Mouse (Mus musculus) hindbrain, postnatal 0 days (tissue): ENCODE measurements around the gene Mrto4. TPM values are rescaled to one million over a fixed set of nuclear protein-coding genes. Genes with fewer than 3 reads are reported as not detected.

Experiments used
- ATAC-seq: fragments of 200-750 bp; cut with Nextera tagmentation; 2 replicates; pipeline ENCODE4 v1.8.0; 2017; ENCODE audit warnings: mild to moderate bottlenecking, moderate TSS enrichment, moderate library complexity
- DNase-seq: peaks from one replicate; pipeline ENCODE4 v3.0.0-alpha.2; 2015; ENCODE audit warnings: low spot score
- H3K27ac ChIP-seq: fragments of 300-500 bp; sonication (generic); 2 replicates; pipeline ENCODE4 v1.5.1; 2014; ENCODE audit warnings: mild to moderate bottlenecking
- H3K27me3 ChIP-seq: fragments of 300-500 bp; sonication (generic); 2 replicates; pipeline ENCODE4 v1.6.1; 2014; ENCODE audit warnings: low read length, mixed read lengths; ENCODE audit not compliant: insufficient read depth
- H3K36me3 ChIP-seq: fragments of 300-500 bp; sonication (generic); 2 replicates; pipeline ENCODE4 v1.6.1; 2014; ENCODE audit warnings: low read length, mixed read lengths; ENCODE audit not compliant: insufficient read depth
- H3K4me1 ChIP-seq: fragments of 300-500 bp; sonication (generic); 2 replicates; pipeline ENCODE4 v1.6.1; 2014; ENCODE audit warnings: antibody characterized with exemption, low read length, mixed read lengths; ENCODE audit not compliant: insufficient read depth
- H3K4me2 ChIP-seq: fragments of 300-500 bp; sonication (generic); 2 replicates; pipeline ENCODE4 v1.6.1; 2014; ENCODE audit warnings: low read depth, mild to moderate bottlenecking, low read length, moderate library complexity, mixed read lengths
- H3K4me3 ChIP-seq: fragments of 300-500 bp; sonication (generic); 2 replicates; pipeline ENCODE4 v1.5.1; 2014; ENCODE audit warnings: low read length
- H3K9ac ChIP-seq: fragments of 300-500 bp; sonication (generic); replicated peaks from 2 replicates; pipeline ENCODE4 v1.6.1; 2014; ENCODE audit warnings: mild to moderate bottlenecking, low read length, moderate library complexity, mixed read lengths
- H3K9me3 ChIP-seq: fragments of 300-500 bp; sonication (generic); 2 replicates; pipeline ENCODE4 v1.6.1; 2016; ENCODE audit warnings: low read length, mixed read lengths
- CTCF ChIP-seq: IDR thresholded peaks from 2 replicates; pipeline ENCODE4 v1.5.1; 2016; ENCODE audit warnings: antibody characterized with exemption, control low read depth, low read depth
- WGBS: fragments of 180-500 bp; shearing (Covaris S2); extraction: QIAGEN DNeasy Blood & Tissue Kit; methylation state at CpG from one replicate; pipeline ENCODE4 v1.1.7; 2014; 5-methylcytosine and 5-hydroxymethylcytosine counted together
- polyA plus RNA-seq: library from polyadenylated mRNA; unstranded; fragments of >200 nt; fragmentation: Nextera tagmentation; extraction: Ambion mirVana; gene quantifications from 2 replicates; pipeline ENCODE4 v1.2.1, GENCODE M21; 2015
- total RNA-seq: library from RNA; depleted of rRNA; stranded (reverse); fragments of >200 nt; gene quantifications from 2 replicates; pipeline ENCODE4 v1.2.3, GENCODE M21; 2014

The Mrto4 gene
- total and polyA plus RNA-seq, 2 experiments from 2014 or later = 23.7 to 77.3 TPM

DNA sequence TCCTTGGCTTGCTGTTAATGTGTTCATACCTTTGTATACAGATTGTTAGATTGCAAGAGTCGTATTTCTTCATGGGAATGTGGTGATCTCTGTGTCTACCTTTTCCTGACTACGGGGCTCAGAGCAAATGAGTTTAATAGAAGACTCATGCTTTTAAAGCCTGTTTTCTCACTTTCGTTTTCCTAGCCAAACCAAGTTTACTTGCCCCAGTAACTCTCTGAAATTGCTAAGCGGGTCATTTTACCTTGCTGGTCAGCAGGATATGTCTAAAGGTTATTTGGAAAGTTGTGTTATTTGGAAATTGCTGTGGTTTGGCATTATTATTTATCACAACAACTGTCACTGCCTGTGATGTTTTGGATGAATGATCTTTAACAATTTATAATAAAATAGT, 29.1 kb upstream of the Mrto4 start:
- ATAC-seq (no peak), DNase-seq (no peak)
- no peak for TF ChIP-seq CTCF
- 49% methylated on average over 4 of the region's 4 CpGs for WGBS
- Histone ChIP-seq H3K27ac (0 out of 2 replicates have a peak overlapping the region, but pooled peaks have one; percentile 80), H3K4me3 (peak overlapping the region; percentile 93), H3K9ac (peak overlapping the region; percentile 82), H3K4me1 (peaks cover 10% of the 10 kb centered on the region), H3K27me3 (no peaks in the 10 kb centered on the region), H3K4me2 (peak overlapping the region; percentile 98), H3K36me3 (peaks cover 15% of the 10 kb centered on the region; the same call in 1 of the 2 replicates), H3K9me3 (no peaks in the 10 kb centered on the region)

DNA sequence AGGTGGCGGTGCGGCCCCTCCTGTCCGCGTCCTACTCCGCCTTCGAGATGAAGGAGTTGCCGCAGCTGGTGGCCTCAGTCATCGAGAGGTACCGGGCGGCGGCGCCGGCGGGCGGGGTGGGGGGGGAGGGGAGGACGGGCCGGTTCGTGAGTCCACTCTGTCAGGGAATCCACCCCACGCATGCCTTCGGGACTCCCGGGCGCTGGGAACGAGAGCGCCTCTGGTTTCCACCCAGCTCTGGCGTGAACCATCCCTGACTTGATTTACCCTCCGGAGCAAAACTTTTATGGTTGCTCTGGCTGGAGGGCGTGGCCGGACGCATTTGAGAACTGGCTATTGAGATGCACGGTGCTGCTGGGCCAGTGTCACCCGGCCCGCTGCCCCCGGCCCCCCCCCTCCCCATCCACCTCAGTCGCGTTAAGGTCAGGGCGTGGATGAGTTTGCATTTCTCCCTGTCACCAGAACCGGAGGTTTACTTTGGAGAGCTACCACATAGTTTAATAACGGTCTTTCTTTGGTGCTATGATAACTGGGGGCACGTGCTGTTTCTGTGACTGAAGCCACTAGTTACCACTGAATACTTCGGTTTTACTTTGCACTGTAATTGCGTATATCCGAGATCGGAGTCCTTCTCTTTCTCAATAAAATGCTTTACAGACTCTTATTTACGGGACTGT, 28.5 kb upstream of the Mrto4 start:
- 4% methylated on average over 41 of the region's 44 CpGs for WGBS
- no peak; the same call in 1 of the 2 replicates for ATAC-seq
- Histone ChIP-seq H3K36me3 (peaks cover 15% of the 10 kb centered on the region; the same call in 1 of the 2 replicates), H3K27me3 (no peaks in the 10 kb centered on the region), H3K4me3 (peak overlapping the region; percentile 93), H3K27ac (peak overlapping the region; percentile 80), H3K9me3 (no peaks in the 10 kb centered on the region), H3K4me2 (peak overlapping the region; percentile 98), H3K4me1 (peaks cover 10% of the 10 kb centered on the region), H3K9ac (peak overlapping the region; percentile 82)
- TF ChIP-seq CTCF = no peak
- DNase-seq = peak; percentile 15

- 1% methylated on average over 51 of the region's 54 CpGs for WGBS
- H3K4me3 ChIP-seq = peak overlapping the region; percentile 93
- DNase-seq = peak; percentile 100
- H3K36me3 ChIP-seq = peaks cover 17% of the 10 kb centered on the region
- TF ChIP-seq CTCF = no peak
- peak overlapping the region; percentile 85 for H3K27ac ChIP-seq
- peaks cover 10% of the 10 kb centered on the region for H3K4me1 ChIP-seq
- H3K9ac ChIP-seq = peak overlapping the region; percentile 82
- no peaks in the 10 kb centered on the region for H3K9me3 ChIP-seq
- H3K4me2 ChIP-seq = peak overlapping the region; percentile 98
- ATAC-seq = peak; percentile 99
- no peaks in the 10 kb centered on the region for H3K27me3 ChIP-seq
These were observed 27.9 kb upstream of the Mrto4 start for GRCm38 (mm10) chr4:139380207-139380748.

DNA sequence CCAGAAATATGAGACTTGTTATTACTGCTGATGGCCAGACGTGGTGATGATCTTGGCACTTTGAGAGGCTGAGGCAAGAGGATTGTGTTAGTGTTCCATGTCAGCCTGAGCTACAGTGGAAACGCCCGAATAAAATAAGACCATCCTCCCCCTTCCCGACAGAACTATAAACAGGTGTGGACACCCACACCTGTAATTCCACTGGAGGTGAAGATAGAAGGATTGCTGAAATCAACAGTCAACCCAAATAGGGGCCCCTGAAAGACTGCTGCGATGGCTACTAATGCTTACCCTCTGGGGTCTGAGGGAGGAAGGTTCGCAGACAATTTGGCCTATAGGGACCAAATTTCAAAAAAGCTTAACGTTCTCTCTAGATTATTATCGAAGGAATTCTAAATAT, 27.3 kb upstream of the Mrto4 start:
- H3K27ac ChIP-seq = peak overlapping the region; percentile 85
- H3K4me3 ChIP-seq = peak overlapping the region; percentile 93
- no peaks in the 10 kb centered on the region for H3K27me3 ChIP-seq
- no peaks in the 10 kb centered on the region for H3K9me3 ChIP-seq
- TF ChIP-seq CTCF = no peak; the same call in 1 of the 2 replicates
- DNase-seq = no peak
- peak overlapping the region; percentile 58 for H3K4me2 ChIP-seq
- ATAC-seq = no peak
- H3K4me1 ChIP-seq = peaks cover 10% of the 10 kb centered on the region
- H3K9ac ChIP-seq = peak overlapping the region; percentile 82
- H3K36me3 ChIP-seq = peaks cover 22% of the 10 kb centered on the region
- 15% methylated on average over 8 of the region's 8 CpGs for WGBS

DNA sequence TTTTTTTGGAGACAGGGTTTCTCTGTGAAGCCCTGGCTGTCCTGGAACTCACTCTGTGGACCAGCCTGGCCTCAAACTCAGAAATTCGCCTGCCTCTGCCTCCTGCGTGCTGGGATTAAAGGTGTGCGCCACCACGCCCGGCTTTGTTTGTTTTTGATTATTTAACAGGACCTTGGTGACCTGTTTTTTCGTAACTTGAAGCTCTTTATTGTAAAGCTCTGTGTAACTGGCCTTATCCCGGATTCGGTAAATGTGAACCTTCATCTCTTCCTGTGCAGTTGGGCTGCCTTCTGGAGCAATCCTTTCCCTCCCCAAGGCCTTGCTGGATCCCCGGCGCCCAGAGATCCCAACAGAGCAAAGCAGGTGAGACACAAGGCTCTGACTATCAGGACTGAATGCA, 21.2 kb upstream of the Mrto4 start:
- DNase-seq (no peak), ATAC-seq (no peak)
- H3K9me3 ChIP-seq = no peaks in the 10 kb centered on the region
- H3K36me3 ChIP-seq = peaks cover 79% of the 10 kb centered on the region
- H3K4me1 ChIP-seq = no peaks in the 10 kb centered on the region
- TF ChIP-seq CTCF = no peak
- no peak overlapping the region for H3K4me3 ChIP-seq
- H3K4me2 ChIP-seq = no peak overlapping the region
- no peak overlapping the region for H3K27ac ChIP-seq
- H3K27me3 ChIP-seq = no peaks in the 10 kb centered on the region
- H3K9ac ChIP-seq = no peak overlapping the region
- 95% methylated on average over 10 of the region's 10 CpGs for WGBS

DNA sequence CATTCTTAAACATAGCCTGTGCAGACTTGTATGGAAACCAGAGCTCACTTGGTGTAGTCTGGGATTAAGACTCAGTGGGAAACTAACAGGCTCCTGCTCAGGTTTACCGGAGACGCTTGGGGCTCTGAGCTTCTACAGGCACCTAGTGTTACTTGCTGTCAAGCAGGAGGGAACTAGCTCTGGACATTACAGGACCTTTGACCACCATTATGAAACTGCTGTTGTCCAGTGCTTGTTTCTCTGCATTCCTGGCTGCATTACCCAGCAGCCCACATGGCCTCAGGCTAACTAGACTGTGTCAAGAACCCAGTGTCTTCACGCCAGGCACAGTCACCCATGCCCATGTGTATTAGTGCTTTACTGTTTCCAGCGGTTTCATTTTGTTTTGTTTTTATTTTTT, 20.8 kb upstream of the Mrto4 start:
- 93% methylated on average over 4 of the region's 4 CpGs for WGBS
- no peak overlapping the region for H3K4me3 ChIP-seq
- no peak for TF ChIP-seq CTCF
- no peaks in the 10 kb centered on the region for H3K9me3 ChIP-seq
- peaks cover 83% of the 10 kb centered on the region for H3K36me3 ChIP-seq
- H3K4me1 ChIP-seq = no peaks in the 10 kb centered on the region
- ATAC-seq = no peak
- no peak overlapping the region for H3K4me2 ChIP-seq
- H3K27ac ChIP-seq = no peak overlapping the region
- H3K9ac ChIP-seq = no peak overlapping the region
- no peaks in the 10 kb centered on the region for H3K27me3 ChIP-seq
- no peak for DNase-seq

- 97% methylated on average over 5 of the region's 5 CpGs for WGBS
- peaks cover 93% of the 10 kb centered on the region for H3K36me3 ChIP-seq
- no peak overlapping the region for H3K4me2 ChIP-seq
- H3K27ac ChIP-seq = no peak overlapping the region
- no peaks in the 10 kb centered on the region for H3K4me1 ChIP-seq
- H3K9me3 ChIP-seq = no peaks in the 10 kb centered on the region
- no peak overlapping the region for H3K4me3 ChIP-seq
- no peak for TF ChIP-seq CTCF
- no peak overlapping the region for H3K9ac ChIP-seq
- no peaks in the 10 kb centered on the region for H3K27me3 ChIP-seq
- DNase-seq (no peak), ATAC-seq (no peak)
These were observed 15.7 kb upstream of the Mrto4 start for GRCm38 (mm10) chr4:139368038-139368437.
